Mouse (Mus musculus) lung, postnatal 0 days (tissue): ENCODE measurements around the gene Pcdh9.

ENCODE experiments used
- CTCF ChIP-seq: IDR thresholded peaks from 2 replicates; pipeline ENCODE4 v1.5.1; 2016; ENCODE audit warnings: antibody characterized with exemption, mild to moderate bottlenecking
- EP300 ChIP-seq: IDR thresholded peaks from 2 replicates; pipeline ENCODE4 v1.6.1; 2016; ENCODE audit warnings: antibody characterized with exemption, mild to moderate bottlenecking, control low read depth

DNA sequence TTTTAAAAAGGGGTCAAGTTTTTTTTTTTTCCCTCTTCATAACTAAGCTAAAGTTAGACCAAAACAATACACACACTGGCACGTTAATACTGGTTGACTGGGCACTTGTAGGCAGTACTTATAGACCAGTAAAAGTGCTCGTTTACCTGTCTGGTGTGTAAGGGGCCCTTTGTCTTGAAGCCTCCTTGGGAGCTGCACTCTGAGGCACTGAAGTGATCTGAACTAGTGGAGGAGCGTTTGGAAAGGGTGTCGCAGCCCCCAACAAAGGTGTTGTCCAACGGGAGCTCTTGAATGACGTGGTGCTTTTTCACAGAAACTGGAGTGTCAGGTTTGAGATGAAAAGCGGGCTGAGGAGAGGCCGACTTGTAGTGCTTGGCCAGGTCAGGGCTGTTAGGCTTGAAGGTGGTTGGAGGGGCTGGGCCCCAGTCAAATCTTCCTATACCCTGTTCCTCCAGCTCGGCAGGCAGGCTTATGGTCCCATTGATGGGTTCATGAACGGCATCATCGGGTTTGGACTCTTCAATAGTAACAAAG lies 4.9 kb downstream of the Pcdh9 start:
- TF ChIP-seq EP300 (no peak), CTCF (no peak)
